Mouse (Mus musculus): ENCODE data around the gene Frem3. TPM values are rescaled to one million over a fixed set of nuclear protein-coding genes. Genes with fewer than 3 reads are reported as not detected.

The Frem3 gene
- polyA plus RNA-seq, 1 experiment: not detected

GRCm38 (mm10) chr8:80682594-80682993 is 71.7 kb downstream of the Frem3 start:
- Histone ChIP-seq H3ac (ENCODE audit: control insufficient read depth, insufficient read length) (no peak overlapping the region), H3K4me2 (ENCODE audit: low read depth) (no peak overlapping the region), H3K79me2 (ENCODE audit: control insufficient read depth, insufficient read depth) (no peaks in the 10 kb centered on the region), H3K27me3 (ENCODE audit: control insufficient read depth, insufficient read depth, insufficient read length) (no peaks in the 10 kb centered on the region), H3K36me3 (ENCODE audit: control insufficient read depth, insufficient read depth) (no peaks in the 10 kb centered on the region), H3K4me3 (no peak overlapping the region)
- TF ChIP-seq REST (IDR thresholded peaks at IDR 0.05; ENCODE audit: insufficient read depth, insufficient read length) (no peak), POLR2A (IDR thresholded peaks at IDR 0.05; ENCODE audit: insufficient read length, low read depth) (no peak), CEBPB (IDR thresholded peaks at IDR 0.05; ENCODE audit: insufficient read depth, poor library complexity, severe bottlenecking) (no peak), SRF (IDR thresholded peaks at IDR 0.05; ENCODE audit: control insufficient read depth, insufficient read length, low read depth) (no peak), USF1 (IDR thresholded peaks at IDR 0.05; ENCODE audit: low read depth) (no peak)

GRCm38 (mm10) chr8:80683756-80684335 is 73.0 kb downstream of the Frem3 start:
- H3K4me2 ChIP-seq (ENCODE audit: low read depth): no peak overlapping the region
- no peak overlapping the region for H3K4me3 ChIP-seq
- no peaks in the 10 kb centered on the region for H3K79me2 ChIP-seq (ENCODE audit: control insufficient read depth, insufficient read depth)
- TF ChIP-seq USF1 (IDR thresholded peaks at IDR 0.05; ENCODE audit: low read depth) (no peak), POLR2AphosphoS2 (IDR thresholded peaks at IDR 0.05; ENCODE audit: insufficient read length, low read depth) (no peak), TCF12 (IDR thresholded peaks at IDR 0.05; ENCODE audit: insufficient read depth, poor library complexity, severe bottlenecking) (no peak), MAX (IDR thresholded peaks at IDR 0.05; ENCODE audit: low read depth) (no peak), REST (IDR thresholded peaks at IDR 0.05; ENCODE audit: insufficient read depth, insufficient read length) (no peak), SRF (IDR thresholded peaks at IDR 0.05; ENCODE audit: control insufficient read depth, insufficient read length, low read depth) (no peak), MYOD1 (IDR thresholded peaks at IDR 0.05; ENCODE audit: control insufficient read depth in 1 of 3, insufficient read length in 2 of 3, low read depth in 2 of 3) (no peak), TCF3 (IDR thresholded peaks at IDR 0.05; ENCODE audit: insufficient read length, low read depth) (no peak), POLR2A (IDR thresholded peaks at IDR 0.05; ENCODE audit: insufficient read length, low read depth) (no peak), E2F4 (IDR thresholded peaks at IDR 0.05; ENCODE audit: insufficient read depth) (no peak), MYOG (IDR thresholded peaks at IDR 0.05; ENCODE audit: control insufficient read depth in 1 of 3, insufficient read depth in 1 of 3, insufficient read length in 2 of 3, low read depth in 2 of 3) (no peak), CEBPB (IDR thresholded peaks at IDR 0.05; ENCODE audit: insufficient read depth, poor library complexity, severe bottlenecking) (no peak)
- H3K36me3 ChIP-seq (ENCODE audit: control insufficient read depth, insufficient read depth): no peaks in the 10 kb centered on the region
- H3K27me3 ChIP-seq (ENCODE audit: control insufficient read depth, insufficient read depth, insufficient read length): no peaks in the 10 kb centered on the region
- H3ac ChIP-seq (ENCODE audit: control insufficient read depth, insufficient read length): no peak overlapping the region

- H3K79me2 ChIP-seq (ENCODE audit: control insufficient read depth, insufficient read depth): no peaks in the 10 kb centered on the region
- no peak overlapping the region for H3K4me3 ChIP-seq
- H3K27me3 ChIP-seq (ENCODE audit: control insufficient read depth, insufficient read depth, insufficient read length): no peaks in the 10 kb centered on the region
- no peak overlapping the region for H3ac ChIP-seq (ENCODE audit: control insufficient read depth, insufficient read length)
- no peaks in the 10 kb centered on the region for H3K36me3 ChIP-seq (ENCODE audit: control insufficient read depth, insufficient read depth)
- no peak overlapping the region for H3K4me2 ChIP-seq (ENCODE audit: low read depth)
- no peak for TF ChIP-seq TCF3 (IDR thresholded peaks at IDR 0.05; ENCODE audit: insufficient read length, low read depth)
- TF ChIP-seq MYOD1 (IDR thresholded peaks at IDR 0.05; ENCODE audit: control insufficient read depth in 1 of 3, insufficient read length in 2 of 3, low read depth in 2 of 3): no peak
- no peak for TF ChIP-seq POLR2A (IDR thresholded peaks at IDR 0.05; ENCODE audit: insufficient read length, low read depth)
- no peak for TF ChIP-seq MAX (IDR thresholded peaks at IDR 0.05; ENCODE audit: low read depth)
Measured at GRCm38 (mm10) chr8:80688141-80688540, 77.3 kb downstream of the Frem3 start.

GRCm38 (mm10) chr8:80710670-80711400 is 100.0 kb downstream of the Frem3 start:
- Histone ChIP-seq H3K27me3 (ENCODE audit: control insufficient read depth, insufficient read depth, insufficient read length) (no peaks in the 10 kb centered on the region), H3K79me2 (ENCODE audit: control insufficient read depth, insufficient read depth) (no peaks in the 10 kb centered on the region), H3K4me3 (no peak overlapping the region), H3K4me2 (ENCODE audit: low read depth) (no peak overlapping the region), H3K36me3 (ENCODE audit: control insufficient read depth, insufficient read depth) (peaks cover 57% of the 10 kb centered on the region), H3ac (ENCODE audit: control insufficient read depth, insufficient read length) (no peak overlapping the region)
- no peak for TF ChIP-seq MYOD1 (IDR thresholded peaks at IDR 0.05; ENCODE audit: control insufficient read depth in 1 of 3, insufficient read length in 2 of 3, low read depth in 2 of 3)
- TF ChIP-seq MAX (IDR thresholded peaks at IDR 0.05; ENCODE audit: low read depth): no peak
- no peak for TF ChIP-seq USF1 (IDR thresholded peaks at IDR 0.05; ENCODE audit: low read depth)
- TF ChIP-seq MYOG (IDR thresholded peaks at IDR 0.05; ENCODE audit: control insufficient read depth in 1 of 3, insufficient read depth in 1 of 3, insufficient read length in 2 of 3, low read depth in 2 of 3): no peak
- no peak for TF ChIP-seq TCF3 (IDR thresholded peaks at IDR 0.05; ENCODE audit: insufficient read length, low read depth)
- TF ChIP-seq POLR2A (IDR thresholded peaks at IDR 0.05; ENCODE audit: insufficient read length, low read depth): no peak
- no peak for TF ChIP-seq POLR2AphosphoS2 (IDR thresholded peaks at IDR 0.05; ENCODE audit: insufficient read length, low read depth)
- no peak for TF ChIP-seq E2F4 (IDR thresholded peaks at IDR 0.05; ENCODE audit: insufficient read depth)

- Histone ChIP-seq H3K79me2 (ENCODE audit: control insufficient read depth, insufficient read depth) (no peaks in the 10 kb centered on the region), H3ac (ENCODE audit: control insufficient read depth, insufficient read length) (no peak overlapping the region), H3K27me3 (ENCODE audit: control insufficient read depth, insufficient read depth, insufficient read length) (no peaks in the 10 kb centered on the region), H3K4me2 (ENCODE audit: low read depth) (no peak overlapping the region), H3K4me3 (no peak overlapping the region), H3K36me3 (ENCODE audit: control insufficient read depth, insufficient read depth) (peaks cover 68% of the 10 kb centered on the region)
- no peak for TF ChIP-seq TCF12 (IDR thresholded peaks at IDR 0.05; ENCODE audit: insufficient read depth, poor library complexity, severe bottlenecking)
- TF ChIP-seq USF1 (IDR thresholded peaks at IDR 0.05; ENCODE audit: low read depth): no peak
- no peak for TF ChIP-seq POLR2AphosphoS2 (IDR thresholded peaks at IDR 0.05; ENCODE audit: insufficient read length, low read depth)
- TF ChIP-seq MYOD1 (IDR thresholded peaks at IDR 0.05; ENCODE audit: control insufficient read depth in 1 of 3, insufficient read length in 2 of 3, low read depth in 2 of 3): no peak
Measured at GRCm38 (mm10) chr8:80714461-80714860, 103.6 kb downstream of the Frem3 start.

Measured in myocyte (in vitro differentiated cells).